Mouse (Mus musculus): Measurements from ENCODE around the gene Robo2. TPM values are rescaled to one million over a fixed set of nuclear protein-coding genes. Genes with fewer than 3 reads are reported as not detected.

The Robo2 gene
- polyA plus RNA-seq, 1 experiment = not detected

DNA sequence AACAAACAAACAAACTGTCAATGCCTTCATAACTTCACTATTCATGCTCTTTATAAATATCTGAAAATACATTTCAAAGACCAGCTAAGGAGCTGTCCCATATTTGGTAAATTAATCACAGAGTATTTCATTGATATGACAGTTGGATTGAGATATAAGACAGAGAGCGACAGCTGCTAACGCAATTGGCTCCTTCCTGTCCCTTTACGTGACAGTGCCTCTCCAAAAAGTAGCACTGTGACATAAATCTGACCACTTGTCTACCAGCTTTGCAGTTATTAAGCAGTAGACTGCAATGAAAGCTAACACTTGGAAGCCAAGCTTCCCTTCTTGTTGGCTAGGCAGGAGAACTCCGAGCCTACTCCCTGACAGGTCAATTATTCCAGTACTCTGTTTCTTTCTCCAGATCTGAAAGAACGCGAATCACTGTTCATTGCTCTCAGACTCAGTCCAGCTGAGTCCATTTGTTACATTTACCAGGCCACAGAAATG is 452.1 kb downstream of the Robo2 start:
- TF ChIP-seq GATA1 (IDR thresholded peaks at IDR 0.05; ENCODE audit: low read length) = no peak

DNA sequence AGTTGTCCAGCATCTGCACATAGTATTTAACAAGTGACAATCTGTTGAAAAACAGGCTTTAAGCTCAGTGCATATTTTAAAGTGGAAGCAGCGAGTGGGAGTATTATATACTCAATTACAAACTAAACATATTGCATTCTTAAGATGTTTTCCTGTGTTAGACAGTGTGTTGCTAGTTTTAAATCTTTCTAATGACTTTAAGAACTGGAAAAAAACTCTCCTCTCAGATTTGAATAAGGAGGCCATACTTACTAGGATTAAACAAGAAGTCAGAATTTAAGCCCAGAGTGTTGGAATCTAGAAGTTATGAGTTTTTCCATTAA is 453.1 kb downstream of the Robo2 start:
- no peak for TF ChIP-seq GATA1 (IDR thresholded peaks at IDR 0.05; ENCODE audit: low read length)

DNA sequence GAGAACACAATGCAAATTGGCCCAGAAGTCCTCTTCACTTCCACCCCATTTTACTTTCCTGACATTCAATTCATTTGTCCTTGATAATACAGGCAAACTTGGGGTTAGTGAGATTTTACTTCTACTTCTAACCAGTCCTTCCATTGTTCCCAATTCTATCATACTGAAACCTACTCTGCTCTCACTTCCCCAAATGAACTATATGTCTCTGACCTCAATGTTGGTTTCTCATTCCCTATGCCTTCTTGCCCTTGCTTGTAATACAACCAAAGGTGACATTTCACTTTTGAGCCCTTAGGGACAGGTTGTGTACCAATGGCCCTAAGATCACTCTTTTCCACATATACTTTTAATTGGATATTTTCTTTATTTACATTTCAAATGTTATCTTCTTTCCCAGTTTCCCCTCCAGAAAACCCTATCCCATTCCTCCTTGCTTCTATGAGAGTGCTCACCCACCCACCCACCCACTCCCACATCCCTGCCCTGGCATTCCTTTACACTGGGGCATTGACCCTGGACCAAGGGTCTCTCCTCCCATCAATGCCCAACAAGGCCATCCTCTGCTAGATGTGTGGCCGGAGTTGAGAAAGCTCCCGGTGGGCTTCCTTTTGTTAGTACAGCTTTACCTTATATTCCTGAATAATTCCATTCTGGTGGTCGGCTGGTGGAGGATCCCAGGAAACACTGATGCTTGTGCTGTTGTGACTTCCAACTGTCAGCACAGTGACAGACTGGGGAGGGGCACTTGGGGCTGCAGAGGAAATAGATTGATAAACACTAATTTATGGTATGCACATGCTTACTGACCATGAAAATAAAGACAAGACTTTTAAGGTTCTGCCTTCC is 453.7 kb downstream of the Robo2 start:
- no peak for TF ChIP-seq GATA1 (IDR thresholded peaks at IDR 0.05; ENCODE audit: low read length)

DNA sequence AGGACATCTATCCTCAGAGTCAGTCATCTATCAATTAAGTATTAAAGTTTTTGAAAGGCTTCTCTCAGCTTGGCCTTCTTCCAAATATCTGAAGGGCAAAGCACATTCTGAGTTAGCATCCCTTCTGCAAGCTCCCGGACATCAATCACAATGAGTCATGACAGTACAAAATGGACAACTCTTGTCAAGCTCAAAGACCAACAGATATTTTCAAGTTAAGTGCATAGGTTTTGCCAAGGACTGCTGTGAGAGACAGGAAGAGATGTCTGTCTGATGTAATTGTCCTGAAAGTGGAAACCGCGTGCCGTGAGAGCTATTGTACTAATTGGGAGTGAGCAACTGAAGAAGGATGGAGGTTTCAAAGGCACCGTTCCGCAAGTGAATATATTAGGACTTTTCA is 465.5 kb downstream of the Robo2 start:
- TF ChIP-seq GATA1 (IDR thresholded peaks at IDR 0.05; ENCODE audit: low read length) = no peak

DNA sequence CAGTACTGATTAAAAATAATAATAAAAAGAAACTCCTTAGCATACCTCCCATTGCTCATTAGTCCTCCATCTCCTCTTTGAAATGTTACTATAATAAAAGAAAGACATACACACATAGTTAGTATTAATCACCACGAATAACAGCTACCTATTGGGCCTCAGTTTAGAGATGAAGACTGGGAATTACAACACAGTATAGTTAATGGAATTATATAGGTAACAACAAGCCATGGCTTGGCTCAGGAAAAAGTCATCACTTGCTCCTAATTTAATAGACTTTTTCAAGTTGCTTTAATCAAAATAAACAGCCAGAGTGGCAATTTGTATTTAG is 471.4 kb downstream of the Robo2 start:
- no peak for TF ChIP-seq GATA1 (IDR thresholded peaks at IDR 0.05; ENCODE audit: low read length)

DNA sequence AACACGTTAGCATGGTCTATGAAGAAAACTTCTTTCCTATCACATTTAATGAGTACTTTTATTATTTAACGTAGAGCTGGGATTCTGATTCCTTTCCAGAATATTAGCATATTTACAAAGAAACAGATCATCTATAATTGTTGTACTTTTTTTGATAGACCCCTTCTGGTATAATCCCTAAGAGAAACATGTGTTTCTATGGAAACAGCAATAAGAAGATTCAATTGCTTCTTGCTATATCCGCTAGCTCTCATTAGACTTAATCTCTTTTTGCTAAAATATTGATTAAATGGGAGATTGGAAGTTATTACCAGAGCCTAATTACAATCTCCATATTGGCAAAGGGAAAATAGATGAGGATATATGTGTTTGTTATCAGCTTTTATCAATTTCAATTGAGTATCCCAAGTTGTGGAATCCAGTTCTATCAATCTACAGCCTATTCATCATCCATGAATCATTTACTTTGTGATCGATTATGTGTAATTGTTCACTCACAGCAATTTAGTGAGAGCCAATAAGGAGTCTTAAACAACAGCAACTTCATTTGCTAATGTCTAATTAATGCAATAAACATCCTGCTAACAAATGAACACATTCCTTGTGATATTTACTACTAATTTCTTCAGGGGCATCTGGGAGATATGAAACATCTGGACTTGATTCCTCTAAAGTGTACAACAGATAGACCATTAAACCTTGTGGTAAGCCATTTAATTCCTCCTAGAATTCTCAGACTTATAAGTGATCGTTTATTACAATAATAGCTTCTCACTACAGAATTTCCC is 472.0 kb downstream of the Robo2 start:
- no peak for TF ChIP-seq GATA1 (IDR thresholded peaks at IDR 0.05; ENCODE audit: low read length)

DNA sequence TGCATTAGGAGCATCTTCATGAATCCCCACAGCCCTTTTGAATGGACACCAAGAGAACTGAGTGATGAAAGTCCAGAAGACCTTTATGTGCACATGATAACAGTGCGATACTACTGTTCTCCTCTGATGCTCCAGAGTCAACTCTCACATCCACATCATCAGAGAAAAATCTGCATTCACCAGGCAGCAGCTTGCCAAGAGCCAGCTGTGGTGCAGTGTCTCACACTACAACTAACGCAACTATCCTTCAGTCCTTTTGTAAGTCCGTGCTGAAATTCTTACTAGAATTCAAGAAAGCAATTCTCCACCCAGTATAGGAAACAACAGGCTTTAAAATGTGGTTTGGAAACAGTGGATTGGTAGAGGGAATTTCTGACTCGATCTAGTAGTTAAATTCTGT is 481.3 kb downstream of the Robo2 start:
- TF ChIP-seq GATA1 (IDR thresholded peaks at IDR 0.05; ENCODE audit: low read length) = no peak

DNA sequence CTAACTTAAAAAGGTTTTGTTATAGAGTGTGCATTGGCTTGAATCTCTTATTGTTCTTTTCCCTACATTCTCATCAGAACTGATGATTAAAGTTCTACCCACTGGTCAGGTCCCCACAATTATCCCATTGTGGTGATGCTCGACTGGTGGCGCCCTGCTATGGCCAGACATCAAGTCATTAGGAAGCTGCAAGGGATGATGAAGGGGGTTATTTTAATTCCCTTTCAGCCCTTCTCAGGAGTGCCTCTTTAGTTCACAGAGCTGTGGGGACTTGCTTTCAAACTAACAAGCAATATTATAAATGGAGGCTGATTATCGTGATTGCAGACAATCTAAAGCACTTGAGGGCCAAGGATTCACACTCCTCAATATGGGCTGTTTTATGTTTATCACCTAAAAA is 484.1 kb downstream of the Robo2 start:
- no peak for TF ChIP-seq GATA1 (IDR thresholded peaks at IDR 0.05; ENCODE audit: low read length)

DNA sequence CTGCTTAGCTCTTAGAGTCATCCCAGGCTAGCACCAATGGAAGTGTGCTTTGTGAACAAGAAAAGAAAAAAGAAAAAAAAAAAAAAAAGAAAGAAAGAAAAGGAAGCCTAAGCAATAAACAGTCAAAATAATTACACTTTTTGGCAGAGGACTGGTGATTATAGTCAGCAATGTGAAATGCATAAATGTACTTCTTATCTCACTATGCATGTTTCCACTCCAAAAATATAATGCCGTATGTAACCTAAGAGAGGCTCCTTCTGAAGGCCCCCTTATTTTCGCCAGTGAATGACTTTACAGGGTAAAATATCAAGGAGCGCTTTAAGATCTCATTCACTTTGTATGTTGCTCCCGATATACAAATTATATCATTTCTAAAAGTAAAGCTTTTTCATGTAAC is 496.2 kb downstream of the Robo2 start:
- no peak for TF ChIP-seq GATA1 (IDR thresholded peaks at IDR 0.05; ENCODE audit: low read length)

DNA sequence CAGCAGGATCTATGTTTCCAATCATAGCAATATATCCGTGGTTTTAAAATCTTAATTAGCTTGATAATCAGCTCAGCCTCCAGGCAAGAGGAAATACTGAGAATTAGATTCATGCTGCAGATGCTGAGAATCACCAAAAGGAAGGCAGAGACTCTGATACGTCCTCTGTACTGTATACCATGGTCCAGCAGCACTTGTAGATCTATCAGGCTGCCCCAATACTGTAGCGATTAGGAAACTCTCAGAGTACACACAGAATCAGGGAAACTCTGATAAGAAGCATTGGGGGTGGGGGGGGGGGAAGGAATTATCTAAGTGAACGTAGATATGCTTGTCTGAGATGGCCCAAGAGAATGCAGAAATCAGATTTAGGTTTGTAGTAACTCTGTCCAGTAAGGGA is 496.7 kb downstream of the Robo2 start:
- TF ChIP-seq GATA1 (IDR thresholded peaks at IDR 0.05; ENCODE audit: low read length) = no peak

DNA sequence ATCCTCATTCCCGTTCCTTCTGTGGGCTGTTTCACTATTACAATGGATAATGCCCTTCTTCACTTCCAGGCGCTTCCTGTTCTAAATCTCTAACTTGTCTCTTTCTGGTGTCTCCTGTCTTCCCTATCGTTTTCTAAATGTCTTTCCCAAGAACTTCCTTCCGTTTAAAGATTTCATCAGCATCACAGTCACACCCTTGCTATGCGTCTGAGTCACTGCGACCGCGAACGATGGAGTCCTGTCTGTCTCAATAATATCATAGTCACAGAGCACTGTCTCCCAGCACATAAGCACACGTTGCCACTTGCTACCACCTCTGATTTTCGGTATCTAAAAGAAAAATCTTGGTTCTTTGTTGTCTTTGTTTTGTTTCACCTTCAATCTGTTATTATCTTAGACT is 503.1 kb downstream of the Robo2 start:
- TF ChIP-seq GATA1 (IDR thresholded peaks at IDR 0.05; ENCODE audit: low read length) = no peak

DNA sequence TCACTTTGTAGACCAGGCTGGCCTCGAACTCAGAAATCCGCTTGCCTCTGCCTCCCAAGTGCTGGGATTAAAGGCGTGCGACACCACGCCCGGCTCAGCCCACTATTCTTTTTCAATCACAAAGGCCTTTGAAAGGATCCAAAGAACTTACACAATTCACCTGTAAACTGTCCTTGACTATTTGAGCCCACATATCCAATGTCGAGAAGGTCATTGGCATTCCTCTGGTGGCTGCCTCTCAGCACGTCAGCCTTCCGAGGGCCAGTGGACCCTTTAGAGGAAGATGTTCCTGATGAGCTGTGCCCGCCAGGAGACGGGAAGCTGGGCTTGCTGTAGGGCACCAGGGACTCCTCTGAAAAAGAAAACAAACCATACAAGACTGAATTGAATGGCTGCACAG is 514.8 kb downstream of the Robo2 start:
- no peak for TF ChIP-seq GATA1 (IDR thresholded peaks at IDR 0.05; ENCODE audit: low read length)

DNA sequence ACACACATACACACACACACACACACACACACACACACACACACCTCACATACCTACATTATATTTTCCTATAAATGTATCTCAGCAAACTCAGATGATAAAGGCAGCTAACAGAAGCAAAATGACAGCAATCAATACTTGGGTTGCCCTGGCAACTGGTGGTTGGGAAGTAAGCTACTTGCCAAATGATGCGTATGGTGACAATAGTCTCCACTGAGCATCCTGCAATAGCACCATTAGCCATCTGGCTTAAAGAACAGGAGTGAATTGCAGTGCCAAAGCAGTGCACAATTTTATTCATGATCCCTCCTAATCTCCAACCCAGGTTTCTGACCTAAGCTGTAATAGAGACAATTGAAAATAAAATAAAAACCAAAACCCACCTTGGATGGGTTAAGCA is 529.7 kb downstream of the Robo2 start:
- TF ChIP-seq GATA1 (IDR thresholded peaks at IDR 0.05; ENCODE audit: low read length) = no peak

DNA sequence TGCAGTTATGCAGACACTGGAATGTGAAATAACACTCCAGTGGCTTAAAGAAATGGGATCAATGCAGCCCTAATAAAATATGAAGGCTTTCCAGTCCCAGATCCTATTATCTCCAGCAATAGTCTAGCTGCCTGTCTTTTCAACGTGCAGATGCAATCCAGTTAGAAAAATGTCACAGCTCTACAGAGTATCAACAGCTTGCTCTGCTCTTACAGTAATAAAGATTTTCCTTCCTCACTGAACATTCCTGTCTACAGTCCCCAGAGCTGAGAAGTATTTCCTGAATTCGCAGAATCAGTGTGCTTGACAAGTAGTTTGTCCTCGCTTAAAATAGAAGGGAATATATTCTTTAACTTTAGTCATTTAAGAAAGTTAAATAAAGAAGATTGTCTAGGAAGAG is 533.7 kb downstream of the Robo2 start:
- TF ChIP-seq GATA1 (IDR thresholded peaks at IDR 0.05; ENCODE audit: low read length) = no peak

DNA sequence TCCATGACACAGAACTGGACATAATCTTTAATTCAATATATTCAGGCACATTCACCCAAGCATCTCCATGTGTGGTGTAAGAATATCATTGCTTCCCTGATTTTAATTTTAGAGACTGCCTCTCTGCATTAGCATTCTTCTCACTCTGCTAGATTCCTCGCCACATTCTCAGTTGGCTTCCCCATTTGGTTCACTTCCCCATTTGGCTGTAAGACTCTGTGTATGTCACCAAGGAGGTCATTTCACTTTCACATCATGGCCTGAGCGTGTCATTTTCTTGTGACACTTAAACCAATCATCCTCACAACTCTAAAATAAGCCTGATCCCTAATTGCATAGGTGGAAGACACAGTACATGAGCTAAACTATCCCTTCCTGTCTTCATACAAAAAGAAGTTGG is 536.6 kb downstream of the Robo2 start:
- no peak for TF ChIP-seq GATA1 (IDR thresholded peaks at IDR 0.05; ENCODE audit: low read length)

DNA sequence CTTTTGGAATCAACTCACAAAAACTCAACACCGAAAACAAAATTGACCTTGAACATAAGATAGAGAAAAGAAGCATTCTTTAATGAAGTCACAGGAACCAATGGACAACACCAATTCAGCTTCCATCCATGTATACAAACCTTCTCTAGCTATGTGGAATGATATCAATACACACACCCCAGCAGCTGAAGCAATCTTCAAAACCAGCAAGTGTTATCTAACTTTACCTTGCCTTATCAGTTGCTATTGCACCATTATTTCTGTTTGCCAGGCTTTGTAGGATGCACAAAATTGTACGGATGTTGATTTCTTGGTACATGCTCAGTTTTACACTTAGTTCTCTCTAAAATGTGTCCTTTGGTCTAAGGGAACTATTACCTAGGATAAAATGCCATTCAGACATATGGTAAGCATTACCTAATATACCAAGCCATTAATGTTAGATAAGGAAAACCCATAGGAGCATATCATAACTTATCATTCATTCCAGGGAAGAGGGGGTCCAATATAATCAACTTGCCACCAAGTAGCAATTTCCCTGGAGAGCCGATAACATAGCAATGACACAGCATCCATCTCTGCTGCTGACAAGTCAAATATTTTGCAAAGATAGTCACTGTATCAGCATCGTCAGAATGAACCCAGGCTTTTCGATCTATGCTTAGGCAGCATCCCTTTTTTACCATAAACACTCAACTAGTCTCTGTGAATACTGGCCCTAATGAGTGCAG is 537.6 kb downstream of the Robo2 start:
- TF ChIP-seq GATA1 (IDR thresholded peaks at IDR 0.05; ENCODE audit: low read length) = no peak

Measured in G1E-ER4 (cell line).